Mouse (Mus musculus): ENCODE measurements around the gene Csnk1g1. TPM values are rescaled to one million over a fixed set of nuclear protein-coding genes. Genes with fewer than 3 reads are reported as not detected.

Gene Csnk1g1
- 17.0 and 20.8 TPM in 2 replicates for polyA plus RNA-seq (2014; fragmentation: Nextera tagmentation; extraction: Ambion mirVana)

DNA sequence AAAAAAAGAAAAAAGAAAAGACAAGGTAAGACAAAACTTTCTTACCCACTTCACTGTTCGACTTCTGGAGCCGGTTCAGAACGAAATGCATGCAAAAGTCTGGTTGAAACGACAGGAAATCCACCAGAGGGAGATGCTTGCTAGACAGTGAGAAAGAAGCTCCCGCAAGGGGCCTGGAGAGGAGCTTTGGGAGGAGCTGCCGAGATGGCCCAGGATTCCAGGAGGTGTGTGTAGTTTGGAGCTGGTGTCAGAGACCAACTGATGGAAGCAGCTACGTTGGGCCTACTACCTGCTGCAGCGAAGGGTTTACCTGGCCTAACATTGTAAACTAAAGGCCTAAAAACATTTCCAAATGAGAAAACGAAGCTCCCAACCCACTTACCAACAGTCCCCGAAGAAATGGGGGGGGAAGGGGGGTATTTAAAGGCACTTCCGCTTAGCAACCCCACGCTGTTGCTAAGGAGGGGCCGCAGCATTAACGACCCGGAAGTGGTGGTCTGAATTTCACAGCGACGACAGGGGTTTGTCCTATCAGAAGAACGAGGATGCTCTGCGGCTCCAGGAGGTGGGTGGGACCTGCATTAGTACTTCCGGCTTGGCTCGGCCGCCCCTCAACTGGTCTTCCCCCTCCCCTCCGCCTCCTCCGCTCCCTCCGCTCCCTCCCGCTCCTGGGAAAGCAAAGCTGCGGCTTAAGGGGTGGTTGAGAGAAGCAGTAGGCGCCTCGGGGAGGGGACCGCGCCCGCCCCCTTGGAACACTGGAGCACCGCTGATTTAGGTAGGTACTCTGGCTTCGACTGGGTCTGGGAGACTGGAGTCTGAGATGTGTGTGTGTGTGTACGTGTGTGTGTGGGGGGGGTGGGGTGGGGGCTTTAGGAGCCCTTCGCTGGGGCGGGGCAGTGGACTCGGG is at the start of gene Csnk1g1, which contains the start of gene Trip4:
Gene Csnk1g1 (plus strand): TSS at position 531 of the 907 bp plus-strand sequence.
Gene Trip4 (minus strand): TSS at position 401 of the 907 bp plus-strand sequence.
- no peaks in the 10 kb centered on the region for H3K9me3 ChIP-seq (ENCODE audit: control insufficient read depth, low read length)
- H3K4me3 ChIP-seq (ENCODE audit: low read length), result peak within 1 kb of the TSS; percentile 68
- peak within 1 kb of the TSS; percentile 63 for H3K9ac ChIP-seq (ENCODE audit: low read depth, low read length)
- no peaks in the 10 kb centered on the region for H3K27me3 ChIP-seq (ENCODE audit: control insufficient read depth, insufficient read depth, low read length)
- no peaks in the 10 kb centered on the region for H3K4me1 ChIP-seq (ENCODE audit: control insufficient read depth, insufficient read depth, low read length)
- ATAC-seq (ENCODE audit: low FRiP score, low TSS enrichment), result peak; percentile 99
- peak within 1 kb of the TSS; percentile 67 for H3K4me2 ChIP-seq (replicated peaks; ENCODE audit: low read depth, low read length)
- H3K36me3 ChIP-seq (ENCODE audit: control insufficient read depth, insufficient read depth, low read length), result peaks cover 13% of the 10 kb centered on the region
- peak within 1 kb of the TSS; percentile 78 for H3K27ac ChIP-seq (ENCODE audit: low read depth, low read length)
- under 1% methylated on average over 33 of the region's 38 CpGs for WGBS

DNA sequence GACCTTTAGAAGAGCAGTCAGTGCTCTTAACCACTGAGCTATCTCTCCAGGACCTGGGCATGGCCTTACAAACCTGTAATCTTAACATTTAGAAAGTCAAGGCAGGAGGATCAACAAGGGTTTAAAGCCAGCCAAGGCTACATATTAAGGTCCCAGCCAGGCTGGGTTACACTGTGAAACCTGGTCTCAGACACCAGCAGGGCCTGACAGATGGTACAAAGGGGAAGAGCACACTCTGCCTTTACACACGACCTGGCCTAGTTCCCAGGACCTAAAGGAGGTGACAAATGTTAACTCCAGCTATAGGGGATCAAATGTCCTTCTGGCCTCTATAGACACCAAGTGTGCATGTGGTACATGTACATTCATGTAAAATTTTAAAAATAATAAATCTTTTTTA is 49.1 kb upstream of the Csnk1g1 start:
- Histone ChIP-seq H3K9ac (ENCODE audit: low read depth, low read length) (no peak overlapping the region), H3K27ac (ENCODE audit: low read depth, low read length) (no peak overlapping the region), H3K4me3 (ENCODE audit: low read length) (no peak overlapping the region), H3K36me3 (ENCODE audit: control insufficient read depth, insufficient read depth, low read length) (peaks cover 33% of the 10 kb centered on the region), H3K4me2 (replicated peaks; ENCODE audit: low read depth, low read length) (no peak overlapping the region), H3K27me3 (ENCODE audit: control insufficient read depth, insufficient read depth, low read length) (no peaks in the 10 kb centered on the region), H3K4me1 (ENCODE audit: control insufficient read depth, insufficient read depth, low read length) (no peaks in the 10 kb centered on the region), H3K9me3 (ENCODE audit: control insufficient read depth, low read length) (no peaks in the 10 kb centered on the region)
- 15% methylated on average over 1 of the region's 1 CpGs for WGBS
- ATAC-seq (ENCODE audit: low FRiP score, low TSS enrichment), result no peak

DNA sequence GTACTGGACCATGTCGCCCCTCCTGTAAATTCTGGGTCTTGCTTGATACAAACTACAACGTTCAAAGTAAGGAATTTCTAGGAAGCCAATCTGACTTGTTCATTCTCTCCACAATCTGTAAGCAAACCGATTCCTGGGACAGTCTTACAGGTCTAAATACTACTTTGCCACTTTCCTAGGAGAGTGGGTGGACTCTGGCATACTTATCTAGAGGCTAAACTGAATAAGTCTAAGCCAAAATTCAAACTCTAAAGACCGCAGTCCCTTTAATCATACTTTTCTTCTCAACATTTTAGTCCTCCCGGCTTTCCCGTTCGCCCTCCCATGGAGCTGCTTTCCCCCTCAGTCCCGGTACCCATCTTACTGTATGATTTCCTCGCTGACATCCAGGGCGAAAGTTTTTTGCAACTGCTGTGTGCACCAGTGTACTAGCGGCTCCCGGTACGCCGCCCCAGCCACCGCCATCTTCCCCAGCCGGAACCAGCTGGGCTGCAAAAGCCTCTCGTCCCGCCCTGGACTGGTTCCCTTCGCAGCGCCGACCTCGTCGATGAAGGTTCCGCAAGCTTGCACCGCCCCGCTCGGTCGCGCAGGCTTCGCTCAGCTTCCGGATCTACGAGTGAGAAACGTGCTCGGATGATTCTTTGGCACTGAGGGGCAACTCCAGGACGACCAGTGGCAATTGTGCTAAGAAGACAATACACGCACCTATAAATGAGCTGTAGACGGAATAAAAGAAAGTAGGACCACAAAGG is 24.0 kb upstream of the Csnk1g1 start:
- under 1% methylated on average over 37 of the region's 37 CpGs for WGBS
- no peaks in the 10 kb centered on the region; the same call in 1 of the 2 replicates for H3K36me3 ChIP-seq (ENCODE audit: control insufficient read depth, insufficient read depth, low read length)

DNA sequence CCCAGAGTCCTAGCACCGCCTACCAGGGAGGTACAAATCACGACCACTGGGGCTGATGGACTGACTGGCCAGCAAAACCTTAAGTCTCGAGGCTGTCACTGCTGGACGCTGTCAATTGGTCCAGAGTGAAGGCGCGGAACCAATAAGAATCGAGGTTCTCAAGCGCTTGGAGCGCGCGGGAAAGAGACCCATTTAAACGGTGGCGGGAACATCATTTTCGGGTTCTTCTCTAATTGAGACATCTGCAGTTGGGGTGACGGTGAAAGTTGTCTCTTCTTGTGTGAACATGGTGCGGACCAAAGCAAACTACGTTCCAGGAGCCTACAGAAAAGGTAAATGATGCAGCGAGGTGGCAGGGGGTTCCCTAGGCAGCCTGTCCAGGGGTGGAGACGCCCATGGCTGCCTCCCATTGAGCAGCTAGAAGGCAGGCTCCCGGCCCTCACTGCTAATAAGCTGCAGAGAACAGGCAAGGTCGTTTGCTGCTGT is 18.5 kb upstream of the Csnk1g1 start, which contains the start of gene Pclaf:
Gene Pclaf (plus strand): TSS at position 95 of the 486 bp plus-strand sequence.
- H3K9me3 ChIP-seq (ENCODE audit: control insufficient read depth, low read length), result no peaks in the 10 kb centered on the region
- peaks cover 5% of the 10 kb centered on the region; the same call in 1 of the 2 replicates for H3K4me1 ChIP-seq (ENCODE audit: control insufficient read depth, insufficient read depth, low read length)
- WGBS, result under 1% methylated on average over 21 of the region's 21 CpGs
- peak within 1 kb of the TSS; percentile 62; the same call in 1 of the 2 replicates for H3K27ac ChIP-seq (ENCODE audit: low read depth, low read length)
- peak; percentile 98 for ATAC-seq (ENCODE audit: low FRiP score, low TSS enrichment)
- H3K9ac ChIP-seq (ENCODE audit: low read depth, low read length), result peak within 1 kb of the TSS; percentile 86
- H3K36me3 ChIP-seq (ENCODE audit: control insufficient read depth, insufficient read depth, low read length), result peaks cover 20% of the 10 kb centered on the region
- H3K4me3 ChIP-seq (ENCODE audit: low read length), result peak within 1 kb of the TSS; percentile 78
- no peaks in the 10 kb centered on the region for H3K27me3 ChIP-seq (ENCODE audit: control insufficient read depth, insufficient read depth, low read length)
- H3K4me2 ChIP-seq (replicated peaks; ENCODE audit: low read depth, low read length), result peak within 1 kb of the TSS; percentile 81

More for the DNA sequence above, 24.0 kb upstream of the Csnk1g1 start:
- Histone ChIP-seq H3K27me3 (ENCODE audit: control insufficient read depth, insufficient read depth, low read length) (no peaks in the 10 kb centered on the region), H3K9ac (ENCODE audit: low read depth, low read length) (peak overlapping the region; percentile 79), H3K4me3 (ENCODE audit: low read length) (peak overlapping the region; percentile 77), H3K4me2 (replicated peaks; ENCODE audit: low read depth, low read length) (peak overlapping the region; percentile 65), H3K27ac (ENCODE audit: low read depth, low read length) (peak overlapping the region; percentile 76), H3K4me1 (ENCODE audit: control insufficient read depth, insufficient read depth, low read length) (no peaks in the 10 kb centered on the region), H3K9me3 (ENCODE audit: control insufficient read depth, low read length) (no peaks in the 10 kb centered on the region)
- peak; percentile 97 for ATAC-seq (ENCODE audit: low FRiP score, low TSS enrichment)

DNA sequence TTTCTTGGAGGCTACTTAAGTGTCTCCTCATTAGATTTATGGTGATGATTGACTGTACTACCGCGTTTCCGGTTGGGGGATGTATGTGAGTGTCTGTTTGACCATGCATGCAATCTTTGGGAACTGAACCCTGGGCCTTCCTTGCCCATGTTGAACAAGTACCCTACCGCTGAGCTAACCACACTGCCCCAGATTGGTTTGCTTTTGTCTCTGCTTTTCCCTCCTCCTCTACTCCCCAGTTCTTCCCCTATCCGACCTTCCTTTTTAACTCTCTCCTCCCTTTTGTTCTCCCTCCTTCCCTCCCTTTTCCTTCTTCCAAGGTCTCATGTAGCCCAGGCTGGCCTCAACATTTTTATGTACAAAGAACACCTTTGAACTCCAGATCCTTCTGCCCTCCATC is 17.6 kb upstream of the Csnk1g1 start:
- Histone ChIP-seq H3K9me3 (ENCODE audit: control insufficient read depth, low read length) (no peaks in the 10 kb centered on the region), H3K9ac (ENCODE audit: low read depth, low read length) (peak overlapping the region; percentile 86), H3K27me3 (ENCODE audit: control insufficient read depth, insufficient read depth, low read length) (no peaks in the 10 kb centered on the region), H3K4me1 (ENCODE audit: control insufficient read depth, insufficient read depth, low read length) (peaks cover 5% of the 10 kb centered on the region; the same call in 1 of the 2 replicates), H3K27ac (ENCODE audit: low read depth, low read length) (no peak overlapping the region), H3K4me3 (ENCODE audit: low read length) (peak overlapping the region; percentile 78), H3K36me3 (ENCODE audit: control insufficient read depth, insufficient read depth, low read length) (peaks cover 27% of the 10 kb centered on the region), H3K4me2 (replicated peaks; ENCODE audit: low read depth, low read length) (peak overlapping the region; percentile 81)
- 1% methylated on average over 5 of the region's 5 CpGs for WGBS
- no peak for ATAC-seq (ENCODE audit: low FRiP score, low TSS enrichment)

DNA sequence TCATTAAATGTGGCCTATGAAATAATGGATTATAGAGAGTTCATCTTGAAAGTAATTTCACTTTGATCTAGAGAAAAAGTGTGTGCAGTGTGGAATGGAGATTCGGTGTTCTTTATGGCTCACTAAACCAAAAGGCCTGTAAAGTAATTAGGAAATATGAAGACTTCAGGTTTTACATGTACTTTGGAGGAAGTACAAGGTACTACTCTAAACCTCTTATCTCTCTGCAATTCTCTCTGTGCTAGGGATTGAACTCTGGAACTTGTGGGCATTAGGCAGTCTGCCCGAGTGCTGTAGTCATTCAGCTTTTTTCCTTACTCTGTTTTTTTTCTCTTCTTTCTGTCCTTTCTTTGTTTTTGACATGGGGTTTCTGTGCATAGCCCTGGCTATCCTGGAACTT is 11.7 kb upstream of the Csnk1g1 start:
- no peak for ATAC-seq (ENCODE audit: low FRiP score, low TSS enrichment)
- H3K27me3 ChIP-seq (ENCODE audit: control insufficient read depth, insufficient read depth, low read length), result no peaks in the 10 kb centered on the region
- H3K9ac ChIP-seq (ENCODE audit: low read depth, low read length), result no peak overlapping the region
- H3K9me3 ChIP-seq (ENCODE audit: control insufficient read depth, low read length), result no peaks in the 10 kb centered on the region
- peaks cover 60% of the 10 kb centered on the region for H3K36me3 ChIP-seq (ENCODE audit: control insufficient read depth, insufficient read depth, low read length)
- peaks cover under 1% of the 10 kb centered on the region; the same call in 1 of the 2 replicates for H3K4me1 ChIP-seq (ENCODE audit: control insufficient read depth, insufficient read depth, low read length)
- no peak overlapping the region for H3K4me3 ChIP-seq (ENCODE audit: low read length)
- H3K4me2 ChIP-seq (replicated peaks; ENCODE audit: low read depth, low read length), result no peak overlapping the region
- WGBS, result 89% methylated on average over 2 of the region's 2 CpGs
- no peak overlapping the region for H3K27ac ChIP-seq (ENCODE audit: low read depth, low read length)

DNA sequence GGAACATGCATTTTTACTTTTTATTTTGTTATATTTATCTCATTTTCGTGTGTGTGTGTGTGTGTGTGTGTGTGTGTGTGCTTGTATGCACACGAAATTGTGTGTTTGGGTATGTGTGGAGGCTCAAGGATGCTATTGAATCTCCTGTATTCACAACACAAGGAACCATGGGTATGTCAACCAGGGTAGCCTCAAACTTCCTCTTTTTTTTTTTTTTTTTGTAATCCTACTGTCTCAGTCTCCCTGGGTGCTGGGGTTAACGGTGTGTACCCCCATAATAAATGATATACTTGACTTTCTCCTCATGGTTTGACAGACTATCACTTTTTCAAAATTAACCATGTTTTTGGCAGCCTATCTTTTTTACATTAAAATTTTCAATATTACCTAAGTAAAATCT is 5.8 kb upstream of the Csnk1g1 start:
- Histone ChIP-seq H3K4me1 (ENCODE audit: control insufficient read depth, insufficient read depth, low read length) (no peaks in the 10 kb centered on the region), H3K4me2 (replicated peaks; ENCODE audit: low read depth, low read length) (no peak overlapping the region), H3K4me3 (ENCODE audit: low read length) (no peak overlapping the region), H3K27ac (ENCODE audit: low read depth, low read length) (no peak overlapping the region), H3K9ac (ENCODE audit: low read depth, low read length) (no peak overlapping the region), H3K27me3 (ENCODE audit: control insufficient read depth, insufficient read depth, low read length) (no peaks in the 10 kb centered on the region), H3K9me3 (ENCODE audit: control insufficient read depth, low read length) (no peaks in the 10 kb centered on the region), H3K36me3 (ENCODE audit: control insufficient read depth, insufficient read depth, low read length) (peaks cover 43% of the 10 kb centered on the region)
- 92% methylated on average over 3 of the region's 3 CpGs for WGBS
- ATAC-seq (ENCODE audit: low FRiP score, low TSS enrichment), result no peak

DNA sequence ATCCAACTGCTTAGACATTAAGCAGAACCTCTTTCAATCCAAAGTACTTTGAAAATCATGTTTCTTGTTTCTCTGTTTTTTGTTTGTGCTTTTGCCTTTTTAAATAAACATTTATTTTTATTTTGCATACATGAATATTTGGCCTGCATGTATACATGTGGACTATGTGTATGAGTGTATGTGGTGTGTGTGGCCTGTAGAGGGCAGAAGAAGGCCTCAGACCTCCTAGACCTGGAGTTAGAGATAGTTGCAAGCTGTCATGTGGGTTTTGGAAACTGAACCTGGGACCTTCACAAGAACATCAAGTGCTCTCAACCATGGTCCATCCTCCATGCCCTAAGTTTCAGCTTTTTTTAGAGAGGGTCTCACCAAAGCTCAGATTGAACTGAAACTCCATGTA is 5.3 kb upstream of the Csnk1g1 start:
- no peak for ATAC-seq (ENCODE audit: low FRiP score, low TSS enrichment)
- Histone ChIP-seq H3K36me3 (ENCODE audit: control insufficient read depth, insufficient read depth, low read length) (peaks cover 38% of the 10 kb centered on the region), H3K4me1 (ENCODE audit: control insufficient read depth, insufficient read depth, low read length) (no peaks in the 10 kb centered on the region)

More for the DNA sequence above, 5.3 kb upstream of the Csnk1g1 start:
- H3K27ac ChIP-seq (ENCODE audit: low read depth, low read length), result no peak overlapping the region
- no peak overlapping the region for H3K9ac ChIP-seq (ENCODE audit: low read depth, low read length)
- no peaks in the 10 kb centered on the region for H3K9me3 ChIP-seq (ENCODE audit: control insufficient read depth, low read length)
- no peak overlapping the region for H3K4me2 ChIP-seq (replicated peaks; ENCODE audit: low read depth, low read length)
- no peak overlapping the region for H3K4me3 ChIP-seq (ENCODE audit: low read length)
- H3K27me3 ChIP-seq (ENCODE audit: control insufficient read depth, insufficient read depth, low read length), result no peaks in the 10 kb centered on the region

All from kidney, embryonic 14.5 days (tissue).